ENCODE assay signal across 29 mouse cellular contexts in genomic region chr3:27777751-27778150, GRCm38 (mm10).
"Had no signal": no experiment of that assay in that cellular context is flagged by ENCODE, and none has a peak within 500 bp of the region (broad histone marks: within the 10 kb centered on the region; RNA-seq: fewer than 3 reads in every experiment).

No protein-coding gene starts in this region.

- H3K9me3 ChIP-seq: heart, embryonic 10.5 days; heart, embryonic 12.5 days; hindbrain, embryonic 10.5 days; hindbrain, embryonic 12.5 days; hindbrain, embryonic 15.5 days; kidney, embryonic 15.5 days; limb, embryonic 13.5 days; limb, embryonic 15.5 days; liver, embryonic 13.5 days; liver, embryonic 15.5 days had no signal

- DNase-seq: gastrocnemius, adult 2 months; gastrocnemius, postnatal 10 days; gastrocnemius, postnatal 25 days; heart, adult 2 months; heart, postnatal 10 days; heart, postnatal 4 days; kidney, adult 11 months; kidney, adult 2 months; kidney, adult 9 months; kidney, postnatal 14 days; kidney, postnatal 36 days; layer of hippocampus, adult 9-11 months; layer of hippocampus, postnatal 36 days; left cerebral cortex, postnatal 4 days; liver, embryonic 13.5 days; liver, postnatal 0 days had no signal

- H3K36me3 ChIP-seq: heart, embryonic 10.5 days; heart, embryonic 12.5 days; hindbrain, embryonic 10.5 days; hindbrain, embryonic 12.5 days; hindbrain, embryonic 15.5 days; kidney, embryonic 15.5 days; limb, embryonic 13.5 days; limb, embryonic 15.5 days; liver, embryonic 13.5 days; liver, embryonic 15.5 days had no signal

- H3K27me3 ChIP-seq: heart, embryonic 12.5 days; hindbrain, embryonic 12.5 days; hindbrain, embryonic 15.5 days; kidney, embryonic 15.5 days; limb, embryonic 13.5 days; limb, embryonic 15.5 days; liver, embryonic 13.5 days; liver, embryonic 15.5 days had no signal

- H3K4me3 ChIP-seq: gastrocnemius, adult 2 months; heart, adult 2 months; heart, embryonic 10.5 days; heart, embryonic 12.5 days; hindbrain, embryonic 10.5 days; hindbrain, embryonic 12.5 days; hindbrain, embryonic 15.5 days; kidney, embryonic 15.5 days; limb, embryonic 13.5 days; limb, embryonic 15.5 days; liver, embryonic 13.5 days; liver, embryonic 15.5 days had no signal

- H3K27ac ChIP-seq: gastrocnemius, adult 2 months; heart, adult 2 months; heart, embryonic 10.5 days; hindbrain, embryonic 10.5 days; hindbrain, embryonic 12.5 days; hindbrain, embryonic 15.5 days; hindbrain, postnatal 0 days; kidney, embryonic 15.5 days; kidney, postnatal 0 days; limb, embryonic 13.5 days; limb, embryonic 15.5 days; liver, embryonic 13.5 days; liver, embryonic 15.5 days had no signal

- H3K4me2 ChIP-seq: heart, embryonic 12.5 days; hindbrain, embryonic 12.5 days; hindbrain, embryonic 15.5 days; kidney, embryonic 15.5 days; limb, embryonic 13.5 days; limb, embryonic 15.5 days; liver, embryonic 11.5 days; liver, embryonic 13.5 days; liver, embryonic 15.5 days had no signal

- H3K9ac ChIP-seq: heart, embryonic 12.5 days; hindbrain, embryonic 12.5 days; hindbrain, embryonic 15.5 days; kidney, embryonic 15.5 days; limb, embryonic 13.5 days; limb, embryonic 15.5 days; liver, embryonic 13.5 days; liver, embryonic 15.5 days; liver, postnatal 0 days had no signal

- ATAC-seq: hindbrain, postnatal 0 days; intestine, embryonic 16.5 days; liver, postnatal 0 days had no signal
